Mouse (Mus musculus) forebrain, embryonic 16.5 days (tissue): ENCODE data around the gene Cpsf6. TPM values are rescaled to one million over a fixed set of nuclear protein-coding genes. Genes with fewer than 3 reads are reported as not detected.

Source experiments
- ATAC-seq: fragments of 200-750 bp; cut with Nextera tagmentation; 2 replicates; pipeline ENCODE4 v1.8.0; 2017; ENCODE audit warnings: mild to moderate bottlenecking, moderate library complexity
- H3K27ac ChIP-seq: fragments of 300-500 bp; sonication (generic); 2 replicates; pipeline ENCODE4 v1.5.1; 2014; ENCODE audit warnings: low read length, control low read depth
- H3K27me3 ChIP-seq: fragments of 300-500 bp; sonication (generic); replicated peaks from 2 replicates; pipeline ENCODE4 v1.6.1; 2014; ENCODE audit warnings: low read length; ENCODE audit not compliant: control insufficient read depth, insufficient read depth
- H3K36me3 ChIP-seq: fragments of 300-500 bp; sonication (generic); 2 replicates; pipeline ENCODE4 v1.6.1; 2014; ENCODE audit not compliant: control insufficient read depth, insufficient read depth
- H3K4me1 ChIP-seq: fragments of 300-500 bp; sonication (generic); replicated peaks from 2 replicates; pipeline ENCODE4 v1.6.1; 2014; ENCODE audit warnings: low read length; ENCODE audit not compliant: control insufficient read depth, insufficient read depth
- H3K4me2 ChIP-seq: fragments of 300-500 bp; sonication (generic); 2 replicates; pipeline ENCODE4 v1.6.1; 2014; ENCODE audit warnings: mild to moderate bottlenecking, low read length, control low read depth
- H3K4me3 ChIP-seq: fragments of 300-500 bp; sonication (generic); replicated peaks from 2 replicates; pipeline ENCODE4 v1.5.1; 2014; ENCODE audit warnings: mild to moderate bottlenecking, low read length, control low read depth
- H3K9ac ChIP-seq: fragments of 300-500 bp; sonication (generic); replicated peaks from 2 replicates; pipeline ENCODE4 v1.6.1; 2014; ENCODE audit warnings: low read depth, low read length, control low read depth
- H3K9me3 ChIP-seq: fragments of 300-500 bp; sonication (generic); 2 replicates; pipeline ENCODE4 v1.6.1; 2016; ENCODE audit warnings: low read length; ENCODE audit not compliant: control insufficient read depth
- WGBS: fragments of 180-500 bp; shearing (Covaris S2); extraction: QIAGEN DNeasy Blood & Tissue Kit; methylation state at CpG from one replicate; pipeline ENCODE4 v1.1.7; 2014; 5-methylcytosine and 5-hydroxymethylcytosine counted together
- polyA plus RNA-seq: library from polyadenylated mRNA; unstranded; fragments of >200 nt; fragmentation: Nextera tagmentation; extraction: Ambion mirVana; gene quantifications from 2 replicates; pipeline ENCODE4 v1.2.1, GENCODE M21; 2015

Cpsf6 gene
- polyA plus RNA-seq, 1 experiment from 2014 or later, result 203 TPM

- WGBS, result 80% methylated on average over 6 of the region's 6 CpGs
- ATAC-seq, result no peak
- H3K4me3 ChIP-seq, result no peak overlapping the region
- H3K36me3 ChIP-seq, result no peaks in the 10 kb centered on the region
- no peak overlapping the region for H3K9ac ChIP-seq
- H3K27ac ChIP-seq, result no peak overlapping the region
- H3K9me3 ChIP-seq, result no peaks in the 10 kb centered on the region
- H3K4me1 ChIP-seq, result no peaks in the 10 kb centered on the region
- H3K4me2 ChIP-seq, result no peak overlapping the region
- H3K27me3 ChIP-seq, result no peaks in the 10 kb centered on the region
Observed at GRCm38 (mm10) chr10:117298336-117298735, 81.5 kb downstream of the Cpsf6 start.

Other genes with a start within 250 kb of the Cpsf6 start
- gene Frs2, start 231.5 kb downstream of the Cpsf6 start, polyA plus RNA-seq, result 20.7 and 22.1 TPM in 2 replicates
- 95.7 and 97.1 TPM in 2 replicates for gene Yeats4, start 155.5 kb downstream of the Cpsf6 start, polyA plus RNA-seq
- gene 9530003J23Rik, start 141.3 kb downstream of the Cpsf6 start, polyA plus RNA-seq, result not detected in 2 replicates
- 12.2 and 16.5 TPM in 2 replicates for gene Lyz2, start 97.7 kb downstream of the Cpsf6 start, polyA plus RNA-seq
- gene Lyz1, start 87.1 kb downstream of the Cpsf6 start, polyA plus RNA-seq, result not detected in 2 replicates
- gene Cpm, start 249.5 kb upstream of the Cpsf6 start, polyA plus RNA-seq, result 4.5 and 4.6 TPM in 2 replicates